In the genomic region with DNA sequence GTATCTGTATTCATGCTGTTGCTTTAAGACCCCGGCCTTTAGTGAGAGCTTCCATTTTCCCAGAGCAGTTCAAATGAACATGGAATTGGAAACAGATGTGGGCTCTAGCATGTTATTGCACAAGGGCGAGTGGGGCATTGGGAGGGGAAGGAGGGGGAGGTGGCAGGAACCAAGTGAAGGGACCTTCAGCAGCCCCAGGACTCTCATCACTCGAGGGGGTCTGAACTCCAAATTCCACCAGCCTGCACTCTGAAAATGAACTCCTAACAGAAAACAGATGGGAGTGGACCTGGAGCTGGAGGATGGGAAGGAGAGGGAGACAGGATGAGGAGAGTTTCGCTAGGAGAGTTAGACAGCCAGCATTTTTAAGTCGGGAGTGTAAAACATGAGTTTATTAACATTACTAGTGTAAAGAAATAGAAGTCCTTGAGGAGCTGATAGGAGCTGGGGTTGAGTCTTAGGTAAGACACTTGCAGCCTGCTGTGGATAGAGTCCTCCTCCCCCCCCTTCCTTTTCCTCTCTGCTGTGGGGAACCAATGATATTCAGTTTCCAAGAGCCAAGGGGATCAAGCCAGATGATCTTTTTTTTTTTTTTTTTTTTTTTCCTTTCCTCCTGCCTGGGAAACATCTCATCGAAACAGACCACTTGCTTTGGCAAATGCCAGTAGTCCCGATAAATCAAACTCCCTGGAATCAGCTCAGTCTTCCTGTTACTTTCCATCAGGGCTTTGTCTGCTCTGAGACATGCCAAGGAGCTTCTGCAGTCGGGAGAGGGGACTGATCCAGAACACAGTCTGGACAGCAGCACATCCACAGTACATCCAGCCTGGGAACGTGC, we compare ENCODE assay signal across 10 mouse cellular contexts.
DNase-seq lines count a peak whose midpoint lies in the region; ATAC-seq lines count a peak whose summit lies in the region.
"Had no signal": no experiment of that assay in that cellular context is flagged by ENCODE, and none has a peak within 500 bp of the region (broad histone marks: within the 10 kb centered on the region; RNA-seq: fewer than 3 reads in every experiment).

No protein-coding gene starts in this region.

- no peak for ATAC-seq in hindbrain, embryonic 16.5 days
- ATAC-seq in erythroid progenitor cell, adult 5-6 weeks (replicated peaks; ENCODE audit: low FRiP score, poor library complexity, severe bottlenecking), result no peak

- H3K36me3 ChIP-seq in hindbrain, embryonic 10.5 days, result no peaks in the 10 kb centered on the region
- no peaks in the 10 kb centered on the region for H3K36me3 ChIP-seq in hindbrain, embryonic 16.5 days (ENCODE audit: control insufficient read depth, insufficient read depth, low read length)
- H3K36me3 ChIP-seq: hindbrain, embryonic 15.5 days; liver, embryonic 13.5 days had no signal

- H3K27ac ChIP-seq in hindbrain, embryonic 10.5 days, result peak overlapping the region; percentile 73
- H3K27ac ChIP-seq in hindbrain, embryonic 16.5 days (ENCODE audit: low read depth, low read length), result no peak overlapping the region
- H3K27ac ChIP-seq: hindbrain, embryonic 15.5 days; liver, embryonic 13.5 days had no signal

- no peaks in the 10 kb centered on the region for H3K9me3 ChIP-seq in hindbrain, embryonic 10.5 days
- H3K9me3 ChIP-seq in hindbrain, embryonic 16.5 days (ENCODE audit: control insufficient read depth, low read length), result no peaks in the 10 kb centered on the region
- H3K9me3 ChIP-seq: hindbrain, embryonic 15.5 days; liver, embryonic 13.5 days had no signal

- 59% methylated on average over 9 of the region's 9 CpGs for WGBS in hindbrain, embryonic 10.5 days
- WGBS in hindbrain, embryonic 16.5 days, result 68% methylated on average over 9 of the region's 9 CpGs

- H3K27me3 ChIP-seq in hindbrain, embryonic 10.5 days (ENCODE audit: insufficient read depth, poor library complexity, severe bottlenecking), result no peaks in the 10 kb centered on the region
- no peaks in the 10 kb centered on the region for H3K27me3 ChIP-seq in hindbrain, embryonic 16.5 days (replicated peaks; ENCODE audit: control insufficient read depth, insufficient read depth, low read length)
- H3K27me3 ChIP-seq: hindbrain, embryonic 15.5 days; liver, embryonic 13.5 days had no signal

- H3K9ac ChIP-seq in hindbrain, embryonic 16.5 days (ENCODE audit: low read depth, low read length), result no peak overlapping the region
- H3K9ac ChIP-seq: hindbrain, embryonic 15.5 days; liver, embryonic 13.5 days had no signal

- H3K4me3 ChIP-seq in hindbrain, embryonic 10.5 days, result no peak overlapping the region
- H3K4me3 ChIP-seq in hindbrain, embryonic 16.5 days (ENCODE audit: low read length), result no peak overlapping the region
- H3K4me3 ChIP-seq: hindbrain, embryonic 15.5 days; liver, embryonic 13.5 days had no signal

- H3K4me1 ChIP-seq in hindbrain, embryonic 10.5 days (replicated peaks), result 0 out of 2 replicates have a peak, but pooled peaks cover 5% of the 10 kb centered on the region
- no peaks in the 10 kb centered on the region for H3K4me1 ChIP-seq in hindbrain, embryonic 16.5 days (ENCODE audit: control insufficient read depth, insufficient read depth, low read depth, low read length)
- H3K4me1 ChIP-seq: hindbrain, embryonic 15.5 days; liver, embryonic 13.5 days had no signal

- H3K4me2 ChIP-seq in hindbrain, embryonic 16.5 days (ENCODE audit: low read length), result no peak overlapping the region
- H3K4me2 ChIP-seq: hindbrain, embryonic 15.5 days; liver, embryonic 13.5 days had no signal

- peak; percentile 64 for DNase-seq in hindbrain, embryonic 10.5 days (ENCODE audit: low spot score)
- peak; percentile 1 for DNase-seq in brain, adult 2 months (ENCODE audit: low read depth, low spot score)
- peak; percentile 95 for DNase-seq in forelimb bud, embryonic 11.5 days (ENCODE audit: low read depth, low spot score)
- peak; percentile 43 for DNase-seq in kidney, postnatal 14 days
- no peak for DNase-seq in cerebellum, postnatal 36 days
- DNase-seq in cerebellum, adult 11-12 months, result no peak
- DNase-seq: liver, embryonic 13.5 days had no signal

Comparison
In these comparisons a context has a peak if more than half of its experiments do, and no peak if none do; other contexts are left out.
1. DNase-seq: peak in hindbrain, embryonic 10.5 days (single experiment), brain, adult 2 months (single experiment), forelimb bud, embryonic 11.5 days (single experiment) and kidney, postnatal 14 days (single experiment); none in cerebellum, postnatal 36 days (0 of 2) and cerebellum, adult 11-12 months (single experiment).